Mouse (Mus musculus): ENCODE results near the gene Gm42906.

DNA sequence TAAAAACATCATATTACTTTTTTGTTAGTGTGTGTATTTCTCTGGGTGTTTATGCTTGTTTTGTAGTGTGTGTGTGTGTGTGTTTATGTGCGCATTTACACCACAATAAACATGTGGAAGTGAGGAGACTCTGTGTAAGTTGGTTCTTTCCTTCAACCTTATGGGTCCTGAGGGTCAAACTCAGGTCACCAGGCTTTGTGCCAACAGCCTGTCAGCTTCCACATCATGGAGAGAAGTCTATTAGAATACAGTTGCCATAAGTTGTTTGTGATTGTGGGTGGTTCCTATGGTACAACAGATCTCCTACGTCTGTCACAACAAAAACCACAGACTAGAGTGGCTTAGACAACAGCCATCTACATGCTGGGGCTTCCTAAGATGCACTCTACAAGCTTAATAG is 127.7 kb downstream of the Gm42906 start:
- TF ChIP-seq CTCF (IDR thresholded peaks at IDR 0.05; ENCODE audit: extremely low read depth, insufficient read depth, low read length): no peak
- no peak for TF ChIP-seq POLR2A (IDR thresholded peaks at IDR 0.05; ENCODE audit: extremely low read depth, insufficient read depth, low read length)
